Mouse (Mus musculus) erythroid progenitor cell, adult 5-6 weeks (primary cell): ENCODE results near the gene Bcl2a1c. TPM values are rescaled to one million over a fixed set of nuclear protein-coding genes. Genes with fewer than 3 reads are reported as not detected.
A peak's percentile ranks its signal among the peaks of the same experiment; 100 is the strongest.
"Not testable (repeated sequence)": the region's sequence is repeated elsewhere in the genome, so short reads cannot be mapped to it uniquely, and the experiment has no call there.

Experiments
- ATAC-seq: replicated peaks from 2 replicates; pipeline ENCODE4 v1.8.0; 2016; ENCODE audit warnings: moderate number of reproducible peaks, mild to moderate bottlenecking, moderate TSS enrichment, inconsistent platforms; ENCODE audit not compliant: poor library complexity, low FRiP score, severe bottlenecking
- total RNA-seq, 2 experiments: library from RNA; stranded (forward) in 1 of 2; stranded (reverse) in 1 of 2; fragments of 150-400 nt in 1 of 2; fragments of 186-747, 209-891 nt in 1 of 2; gene quantifications; 2 replicates each; pipeline versions ENCODE4 v1.2.3 to v1.2.4; 2015 to 2017; ENCODE audit warnings: low replicate concordance in 2 of 2

Bcl2a1c gene
- not detected in 2 replicates for total RNA-seq (2015; ENCODE audit: low replicate concordance)
- not detected in 2 replicates for total RNA-seq (2017; ENCODE audit: low replicate concordance)

DNA sequence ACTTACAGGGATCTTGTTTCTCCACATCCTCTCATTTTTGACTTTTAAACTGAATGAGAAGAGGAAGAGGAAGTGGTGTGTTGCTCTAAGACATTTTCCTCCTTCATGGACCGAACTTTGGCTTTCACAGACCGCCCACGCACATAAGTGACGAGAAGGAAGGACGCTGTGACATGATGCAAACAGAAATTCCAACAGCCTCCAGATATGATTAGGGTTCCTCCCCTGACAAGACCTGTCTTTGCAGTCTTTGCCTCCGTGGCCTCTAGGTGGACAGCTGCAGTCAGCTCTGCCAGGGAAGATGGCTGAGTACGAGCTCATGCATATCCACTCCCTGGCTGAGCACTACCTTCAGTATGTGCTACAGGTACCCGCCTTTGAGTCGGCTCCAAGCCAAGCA, at the start of gene Bcl2a1c:
Gene Bcl2a1c (plus strand): TSS at position 281 of the 400 bp plus-strand sequence.
- not testable (repeated sequence) for ATAC-seq

DNA sequence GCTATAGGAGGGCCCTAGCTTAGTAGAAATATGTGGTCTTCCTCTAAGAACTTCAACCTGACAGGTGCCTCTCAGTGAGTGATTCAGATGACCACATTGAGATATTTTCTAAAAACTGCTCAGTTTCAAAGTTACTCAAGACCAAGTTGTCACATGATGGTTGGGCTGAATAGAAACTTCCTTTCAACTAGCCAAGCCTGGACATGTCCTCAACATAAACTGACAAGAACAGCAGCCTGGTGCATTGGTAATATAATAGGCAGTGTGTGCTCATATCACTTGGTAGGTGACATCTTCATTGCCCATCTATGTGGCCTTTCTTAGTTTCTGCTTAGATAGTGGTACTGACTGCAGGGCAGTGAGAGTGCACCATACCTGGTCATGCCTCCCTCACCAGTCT, 24.0 kb upstream of the Bcl2a1c start:
- not testable (repeated sequence) for ATAC-seq

DNA sequence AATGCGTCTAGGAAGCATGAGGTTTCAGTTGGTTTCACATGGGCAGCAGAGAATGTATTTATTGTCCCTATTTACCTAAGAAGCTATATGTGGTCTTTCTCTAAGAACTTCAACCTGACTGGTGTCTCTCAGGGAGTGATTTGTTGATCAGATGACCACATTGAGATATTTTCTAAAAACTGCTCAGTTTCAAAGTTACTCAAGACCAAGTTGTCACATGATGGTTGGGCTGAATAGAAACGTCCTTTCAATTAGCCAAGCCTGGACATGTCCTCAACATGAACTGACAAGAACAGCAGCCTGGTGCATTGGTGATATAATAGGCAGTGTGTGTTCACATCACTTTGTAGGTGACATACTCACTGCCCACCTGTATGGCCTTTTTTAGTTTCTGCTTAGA, 18.2 kb upstream of the Bcl2a1c start:
- ATAC-seq: not testable (repeated sequence)

DNA sequence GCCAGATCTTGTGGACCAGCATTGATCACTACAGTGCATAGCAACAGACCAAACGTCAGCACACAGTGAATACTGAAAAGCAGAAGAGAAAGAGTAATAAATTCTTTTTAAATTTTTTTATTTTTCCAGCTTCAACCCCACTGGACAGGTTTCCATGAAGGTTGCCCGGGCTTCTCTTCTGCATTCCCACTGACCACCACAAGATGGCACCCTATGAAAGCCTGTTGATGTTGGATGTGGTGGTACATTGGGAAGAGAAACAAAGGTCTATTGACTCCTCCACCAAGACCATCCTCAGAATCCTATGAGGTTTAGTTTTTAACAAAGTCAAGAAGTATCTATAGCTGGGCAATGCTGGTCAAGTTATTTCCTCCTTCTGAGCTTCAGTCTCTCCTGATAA, 11.9 kb upstream of the Bcl2a1c start:
- no peak for ATAC-seq

DNA sequence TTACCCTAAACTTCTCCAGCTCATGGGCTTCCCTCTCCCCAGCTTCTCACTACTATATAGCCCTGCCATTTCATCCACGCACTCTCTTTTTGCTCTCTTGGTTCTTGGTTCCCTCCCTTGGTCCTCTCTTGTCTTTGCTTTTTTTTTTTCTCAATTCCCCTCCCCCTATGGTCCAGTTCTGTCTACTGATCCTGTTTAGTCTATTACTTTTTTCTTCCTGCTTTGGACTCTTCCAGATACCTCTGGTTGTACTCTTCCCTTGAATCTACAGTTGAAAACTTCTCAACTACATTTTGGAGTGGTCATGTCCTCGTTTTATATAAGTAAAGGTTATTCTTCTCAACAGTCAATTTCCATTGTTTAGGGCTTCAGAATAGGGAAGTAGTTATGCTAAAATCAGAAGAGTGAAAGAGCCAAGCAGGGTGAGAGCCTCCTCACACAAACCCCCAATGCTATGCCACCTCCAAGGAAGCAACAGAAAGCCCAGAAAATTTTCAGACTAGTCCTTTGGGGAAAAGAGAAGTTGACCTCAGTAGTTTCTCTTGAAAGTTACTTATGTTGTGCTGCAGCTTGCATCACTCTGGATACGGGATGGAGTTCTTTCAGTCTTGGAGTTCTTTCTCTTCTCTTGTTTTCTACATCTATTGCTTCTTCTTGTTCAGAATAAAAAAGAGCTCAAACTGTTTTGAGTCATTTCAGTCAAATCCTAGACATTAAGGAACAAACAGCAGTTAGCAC, 3.8 kb upstream of the Bcl2a1c start:
- ATAC-seq: no peak

DNA sequence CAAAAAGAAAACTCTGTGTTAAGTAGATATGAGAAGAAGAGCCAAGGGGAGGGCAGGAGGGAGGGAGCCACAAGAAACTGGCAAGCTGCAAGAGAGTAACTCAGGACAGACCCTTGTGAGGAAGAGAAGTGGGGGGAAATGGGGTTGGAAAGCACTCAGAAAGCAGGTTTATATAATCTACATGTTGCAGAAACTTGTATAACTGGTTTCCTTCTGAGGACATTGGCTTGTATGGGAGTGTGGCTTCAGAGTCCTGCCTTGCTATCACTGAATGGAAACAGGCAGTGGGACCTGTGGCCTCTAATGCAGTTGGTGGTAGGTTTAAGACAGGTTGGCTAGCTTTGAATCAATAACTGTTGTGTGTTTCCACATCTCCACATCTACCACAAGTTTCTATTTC, 1.6 kb upstream of the Bcl2a1c start:
- ATAC-seq: not testable (repeated sequence)

DNA sequence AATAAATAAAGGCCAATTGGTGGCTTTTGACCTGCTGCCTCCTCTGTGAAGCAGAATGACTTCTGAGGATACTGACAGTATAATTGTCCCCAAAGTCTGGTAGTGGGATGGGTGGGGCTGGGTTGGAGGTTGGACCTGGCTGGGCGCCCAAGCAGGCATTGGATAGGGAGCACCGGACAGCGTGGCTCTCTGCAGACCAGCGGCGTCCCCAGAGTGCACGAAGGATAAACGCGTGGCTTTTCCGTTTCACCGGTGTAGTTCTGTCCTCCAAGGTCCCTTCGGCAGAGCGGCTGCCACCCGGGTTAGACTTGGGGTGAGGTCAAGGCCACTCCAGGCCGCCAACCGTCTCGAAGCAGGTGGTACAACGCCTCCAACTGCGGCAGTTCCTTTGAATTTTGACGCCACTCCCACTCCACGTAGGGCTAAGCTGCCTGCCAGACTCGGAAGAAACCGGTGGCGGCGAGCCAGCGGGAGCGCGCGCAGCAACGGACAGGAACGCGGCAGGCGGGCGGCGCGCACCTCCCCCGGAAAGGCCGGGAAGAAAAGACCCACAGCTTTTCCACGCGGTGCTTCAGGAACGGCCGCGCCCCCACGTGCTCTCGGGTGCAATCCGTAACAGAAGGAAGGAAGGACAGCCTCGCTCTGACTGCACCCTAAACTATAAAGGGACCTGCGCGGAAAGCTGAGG, 38.0 kb downstream of the Bcl2a1c start:
- ATAC-seq: peak; percentile 73

DNA sequence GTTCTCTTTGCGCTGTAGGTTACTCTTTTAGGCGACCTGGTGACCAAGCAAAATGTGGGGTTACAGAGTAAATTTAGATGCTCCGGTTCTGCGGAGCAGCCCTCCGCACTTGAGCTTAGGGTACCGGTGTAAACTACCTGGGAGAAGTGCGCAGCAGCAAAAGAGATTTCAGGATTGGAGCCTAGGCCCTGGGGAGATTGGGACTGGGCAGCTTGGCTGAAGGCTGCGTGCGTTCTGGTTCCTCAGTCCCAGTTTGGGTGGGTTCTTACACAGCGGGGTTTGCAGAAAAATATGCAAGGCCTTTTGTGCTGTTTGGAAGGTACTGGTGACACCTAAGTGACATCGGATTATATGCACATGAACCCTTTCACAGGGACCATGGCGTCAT, 38.5 kb downstream of the Bcl2a1c start:
- ATAC-seq: no peak

DNA sequence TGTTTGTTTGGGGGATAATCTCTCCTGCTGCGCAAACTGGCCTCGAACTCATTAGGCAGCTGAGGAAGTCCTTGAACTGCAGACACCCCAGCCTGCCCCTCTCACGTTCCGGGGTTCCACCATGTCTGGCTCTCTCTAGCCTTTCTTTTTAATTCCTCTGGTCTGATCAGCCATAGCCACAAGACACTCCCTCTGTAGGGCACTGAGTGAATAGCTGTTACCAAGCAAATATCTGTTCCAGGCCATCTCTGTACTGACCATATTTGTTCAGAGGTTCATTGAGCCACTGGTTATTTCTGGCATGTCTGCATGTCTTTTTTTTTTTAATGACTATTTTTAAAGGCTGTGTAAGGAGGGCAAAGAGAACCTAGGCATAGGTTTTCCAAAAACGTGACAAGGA, 39.5 kb downstream of the Bcl2a1c start:
- peak; percentile 46; the same call in 1 of the 2 replicates for ATAC-seq

DNA sequence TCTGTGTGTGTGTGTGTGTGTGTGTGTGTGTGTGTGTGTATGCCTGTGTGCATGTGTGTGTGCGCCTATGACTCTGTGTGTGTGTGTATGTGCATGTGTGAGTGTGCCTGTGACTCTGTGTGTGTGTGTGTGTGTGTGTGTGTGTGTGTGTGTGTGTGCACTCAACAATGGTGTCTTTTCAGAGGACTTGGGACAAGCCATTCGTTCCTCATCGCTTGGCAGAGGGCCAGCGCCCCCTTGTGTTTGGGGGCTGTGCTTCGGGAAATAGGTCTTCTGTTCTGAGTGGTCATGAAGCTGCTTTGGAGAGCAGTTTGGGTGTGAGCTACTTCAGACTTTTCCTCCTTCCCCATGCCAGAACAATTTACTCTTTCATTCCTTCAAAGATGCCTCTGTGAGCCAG, 41.8 kb downstream of the Bcl2a1c start:
- ATAC-seq: not testable (repeated sequence)

DNA sequence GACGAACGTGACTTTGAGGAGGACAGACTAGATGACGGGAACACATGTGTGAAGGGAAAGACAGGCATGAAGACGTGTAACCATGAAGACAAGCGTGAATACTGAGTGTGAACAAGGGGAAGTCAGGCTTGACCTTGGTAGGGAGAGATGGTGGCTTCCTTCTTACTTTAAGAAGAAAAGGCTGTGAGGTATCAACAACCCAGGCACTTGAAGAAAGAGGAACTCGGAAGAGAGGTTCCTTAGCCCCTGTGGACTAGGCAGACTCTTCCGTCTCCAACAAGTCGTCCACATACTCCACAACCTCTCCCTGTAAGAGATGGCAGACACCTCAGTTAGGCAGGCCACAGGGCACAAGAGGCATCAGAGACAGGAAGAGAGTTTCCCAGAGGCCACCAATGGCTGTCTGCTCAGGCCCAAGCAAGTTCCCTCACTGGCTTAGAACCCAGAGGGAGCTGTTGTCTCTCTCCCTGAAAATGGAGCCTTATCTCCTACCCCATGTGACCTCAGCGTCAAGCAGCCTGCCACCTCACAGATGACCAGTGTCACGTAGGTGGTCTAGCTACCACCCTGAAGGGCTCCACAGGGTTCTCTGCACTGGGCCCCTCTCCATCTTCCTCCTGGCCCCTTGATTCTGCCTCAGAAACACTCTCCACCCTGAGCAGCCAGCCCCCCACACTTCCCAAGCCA, 45.5 kb downstream of the Bcl2a1c start:
- no peak; the same call in 1 of the 2 replicates for ATAC-seq

DNA sequence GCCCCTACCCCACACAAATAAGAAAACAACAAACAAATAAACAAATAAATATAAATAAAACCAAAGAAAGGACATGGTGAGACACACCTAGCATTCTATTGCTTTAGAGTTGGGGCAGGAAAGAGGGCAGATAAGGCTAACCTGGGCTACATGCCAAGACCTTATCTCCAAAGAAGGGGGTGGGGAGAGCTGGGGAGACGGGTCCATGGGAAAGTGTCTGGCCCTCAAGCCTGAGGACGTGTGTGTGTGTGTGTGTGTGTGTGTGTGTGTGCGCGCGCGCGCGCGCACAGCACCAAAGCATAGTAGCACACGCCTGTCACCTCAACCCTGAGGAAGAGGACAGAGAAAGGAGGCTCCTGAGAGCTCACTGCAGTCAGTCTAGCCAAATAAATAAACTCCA, 47.2 kb downstream of the Bcl2a1c start:
- ATAC-seq: no peak

DNA sequence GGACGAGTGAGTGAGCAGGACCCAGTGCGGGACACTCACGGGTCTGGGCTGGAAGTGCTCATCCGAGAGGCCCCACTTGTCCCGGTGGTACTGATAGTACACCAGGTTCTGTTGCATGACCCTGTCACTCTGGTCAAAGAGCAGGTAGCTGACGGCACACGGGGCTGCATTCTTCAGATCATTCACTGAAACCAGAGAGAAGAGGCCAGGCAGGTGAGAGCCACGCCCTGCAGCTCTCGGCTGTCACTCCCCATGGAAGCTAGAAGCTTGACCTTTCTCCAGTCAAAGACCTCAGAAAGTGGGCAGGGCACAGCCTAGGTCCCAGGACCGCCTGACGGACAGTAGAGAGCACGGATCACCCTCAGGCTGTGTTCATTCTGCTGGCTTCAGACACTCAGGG, 49.9 kb downstream of the Bcl2a1c start:
- no peak for ATAC-seq

Other genes starting within 250 kb of the Bcl2a1c start
- 10.1 and 12.6 TPM in 2 replicates for gene Crtap, start 60.5 kb downstream of the Bcl2a1c start, total RNA-seq (2015; ENCODE audit: low replicate concordance)
- gene Crtap, start 60.5 kb downstream of the Bcl2a1c start, total RNA-seq (2017; ENCODE audit: low replicate concordance): 1.7 and 3.5 TPM in 2 replicates
- gene Glb1, start 70.9 kb downstream of the Bcl2a1c start, total RNA-seq (2015; ENCODE audit: low replicate concordance): 7.6 and 8.8 TPM in 2 replicates
- 2.3 and 3.3 TPM in 2 replicates for gene Glb1, start 70.9 kb downstream of the Bcl2a1c start, total RNA-seq (2017; ENCODE audit: low replicate concordance)
- gene Tmppe, start 71.0 kb downstream of the Bcl2a1c start, total RNA-seq (2015; ENCODE audit: low replicate concordance): not detected in 2 replicates
- 2.3 TPM in 2 replicates for gene Tmppe, start 71.0 kb downstream of the Bcl2a1c start, total RNA-seq (2017; ENCODE audit: low replicate concordance)
- gene Ccr4, start 174.8 kb downstream of the Bcl2a1c start, total RNA-seq (2015; ENCODE audit: low replicate concordance): 2.5 TPM in 1 of 2 replicates, not detected in the other
- 0.39 TPM in 1 of 2 replicates, not detected in the other for gene Ccr4, start 174.8 kb downstream of the Bcl2a1c start, total RNA-seq (2017; ENCODE audit: low replicate concordance)
- gene C130032M10Rik, start 185.6 kb downstream of the Bcl2a1c start, total RNA-seq (2015; ENCODE audit: low replicate concordance): not detected in 2 replicates
- not detected in 2 replicates for gene C130032M10Rik, start 185.6 kb downstream of the Bcl2a1c start, total RNA-seq (2017; ENCODE audit: low replicate concordance)
- gene Trim71, start 234.2 kb downstream of the Bcl2a1c start, total RNA-seq (2015; ENCODE audit: low replicate concordance): not detected in 2 replicates
- gene Trim71, start 234.2 kb downstream of the Bcl2a1c start, total RNA-seq (2017; ENCODE audit: low replicate concordance): not detected in 2 replicates